Mouse (Mus musculus) ES-E14 (cell line): Measurements from ENCODE around the gene Zfp362. TPM values are rescaled to one million over a fixed set of nuclear protein-coding genes. Genes with fewer than 3 reads are reported as not detected.

Experiments
- DNase-seq: peaks from one replicate; pipeline ENCODE4 v3.0.0-alpha.2; 2013; ENCODE audit warnings: low read depth, low spot score
- H3K27ac ChIP-seq: 2 replicates; pipeline ENCODE4 v1.5.1; 2012; ENCODE audit warnings: low read depth, mild to moderate bottlenecking, low read length, moderate library complexity, mixed read lengths; ENCODE audit not compliant: poor library complexity, insufficient read depth, severe bottlenecking
- H3K36me3 ChIP-seq: 2 replicates; pipeline ENCODE4 v1.6.1; 2012; ENCODE audit warnings: mild to moderate bottlenecking, low read length, moderate library complexity, mixed read lengths; ENCODE audit not compliant: control insufficient read depth, poor library complexity, insufficient read depth, severe bottlenecking
- H3K4me1 ChIP-seq, 2 experiments: fragments of 150-350 bp in 1 of 2; sonication (generic) in 1 of 2; 2 replicates each; pipeline ENCODE4 v1.6.1; 2012; ENCODE audit warnings: low read length in 2 of 2, mild to moderate bottlenecking in 1 of 2, mixed read lengths in 1 of 2; ENCODE audit not compliant: control insufficient read depth in 2 of 2, insufficient read depth in 2 of 2, poor library complexity in 1 of 2
- H3K4me3 ChIP-seq, 2 experiments: fragments of 150-350 bp in 1 of 2; sonication (generic) in 1 of 2; 2 replicates each; pipeline ENCODE4 v1.5.1; 2012; ENCODE audit warnings: low read length in 2 of 2, low read depth in 1 of 2, mild to moderate bottlenecking in 1 of 2, mixed read lengths in 1 of 2; ENCODE audit not compliant: insufficient read depth in 1 of 2, poor library complexity in 1 of 2, severe bottlenecking in 1 of 2
- H3K9ac ChIP-seq: 2 replicates; pipeline ENCODE4 v1.6.1; 2012; ENCODE audit warnings: low read depth, mild to moderate bottlenecking, low read length, mixed read lengths; ENCODE audit not compliant: poor library complexity, insufficient read depth, severe bottlenecking
- H3K9me3 ChIP-seq: fragments of 150-350 bp; sonication (generic); 2 replicates; pipeline ENCODE4 v1.6.1; 2012; ENCODE audit warnings: low read depth, mild to moderate bottlenecking, low read length; ENCODE audit not compliant: control insufficient read depth, insufficient read depth
- CHD2 ChIP-seq: IDR thresholded peaks from 2 replicates; pipeline ENCODE4 v1.6.1; 2014; ENCODE audit warnings: mild to moderate bottlenecking, low read depth, low read length, inconsistent platforms
- HCFC1 ChIP-seq: IDR thresholded peaks from 2 replicates; pipeline ENCODE4 v1.6.1; 2012; ENCODE audit warnings: low read length, inconsistent platforms, borderline replicate concordance; ENCODE audit not compliant: insufficient read depth
- MAFK ChIP-seq: IDR thresholded peaks from 2 replicates; pipeline ENCODE4 v1.6.1; 2014; ENCODE audit warnings: mild to moderate bottlenecking, low read depth, low read length, inconsistent platforms; ENCODE audit not compliant: insufficient read depth
- ZC3H11A ChIP-seq: IDR thresholded peaks from 2 replicates; pipeline ENCODE4 v1.6.1; 2012; ENCODE audit warnings: low read depth, mild to moderate bottlenecking, inconsistent platforms, low read length, borderline replicate concordance
- ZNF384 ChIP-seq: IDR thresholded peaks from 2 replicates; pipeline ENCODE4 v1.6.1; 2012; ENCODE audit warnings: low read depth, low read length, inconsistent platforms
- in situ Hi-C, 2 experiments: fragments of 600-800 bp; cut with MboI; formaldehyde crosslinking; loops; one replicate each; pipeline ENCODE4 v1.15.1; 2025; ENCODE audit warnings: low sequenced_read_pairs in 2 of 2, inconsistent platforms in 1 of 2; ENCODE audit not compliant: unreplicated experiment in 2 of 2
- total RNA-seq: library from RNA; depleted of rRNA; stranded (reverse); fragments of 300-350 nt; gene quantifications from 2 replicates; pipeline ENCODE4 v1.2.3, GENCODE M21; 2012

Gene Zfp362
- total RNA-seq, 1 experiment = 1.5 TPM

DNA sequence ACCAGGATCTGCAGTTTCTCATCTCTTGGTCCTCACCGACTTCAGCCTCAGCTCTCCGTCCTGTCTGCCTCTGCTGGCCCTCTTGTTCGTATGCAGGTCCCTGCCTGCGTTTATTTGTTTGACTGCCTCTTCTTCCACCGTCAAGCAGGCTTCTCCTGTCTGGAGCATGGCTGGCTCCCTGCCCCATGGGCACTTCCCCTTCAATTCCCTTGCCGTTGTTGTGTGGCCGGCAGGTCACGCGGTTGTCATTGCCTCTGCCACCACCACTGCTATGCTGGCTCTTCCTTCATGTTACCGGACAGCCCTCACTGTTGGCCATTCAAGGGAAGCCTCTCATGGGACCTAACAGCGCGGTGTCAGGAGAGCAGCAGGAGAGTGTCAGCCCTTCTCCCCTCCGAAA lies 37.7 kb downstream of the Zfp362 start:
- H3K9ac ChIP-seq = no peak overlapping the region
- in situ Hi-C loops = no loop called here

GRCm38 (mm10) chr4:128766929-128767328 lies 38.9 kb downstream of the Zfp362 start:
- in situ Hi-C loops = no loop called here
- no peak for DNase-seq
- Histone ChIP-seq H3K36me3 (no peaks in the 10 kb centered on the region), H3K9ac (no peak overlapping the region), H3K4me3 (peak overlapping the region; percentile 18 to 56; a peak in 3 of 4 replicates), H3K27ac (no peak overlapping the region), H3K9me3 (no peaks in the 10 kb centered on the region), H3K4me1 (no peaks in the 10 kb centered on the region)
- TF ChIP-seq CHD2 (no peak), ZNF384 (no peak), MAFK (no peak), ZC3H11A (no peak), HCFC1 (no peak)

More for the DNA sequence above, 37.7 kb downstream of the Zfp362 start:
- no peak for DNase-seq
- H3K4me3 ChIP-seq = no peak overlapping the region
- no peaks in the 10 kb centered on the region for H3K36me3 ChIP-seq
- TF ChIP-seq HCFC1 (no peak), MAFK (no peak), ZNF384 (no peak), ZC3H11A (no peak), CHD2 (no peak)
- H3K4me1 ChIP-seq = no peaks in the 10 kb centered on the region
- H3K27ac ChIP-seq = no peak overlapping the region
- no peaks in the 10 kb centered on the region for H3K9me3 ChIP-seq

- H3K4me3 ChIP-seq = no peak overlapping the region
- no peaks in the 10 kb centered on the region for H3K36me3 ChIP-seq
- H3K9ac ChIP-seq = no peak overlapping the region
- H3K9me3 ChIP-seq = no peaks in the 10 kb centered on the region
- DNase-seq = no peak
- no peak for TF ChIP-seq HCFC1
- TF ChIP-seq ZC3H11A = no peak
- TF ChIP-seq ZNF384 = no peak
- no peak for TF ChIP-seq MAFK
- no peak for TF ChIP-seq CHD2
- in situ Hi-C loops = no loop called here
- no peak overlapping the region for H3K27ac ChIP-seq
- H3K4me1 ChIP-seq = peaks cover 0 to under 1% of the 10 kb centered on the region in 2 experiments; a peak in 1 of 4 replicates
Observed at GRCm38 (mm10) chr4:128760029-128760428, 45.8 kb downstream of the Zfp362 start.

GRCm38 (mm10) chr4:128759214-128759613 lies 46.6 kb downstream of the Zfp362 start:
- peaks cover 0 to 2% of the 10 kb centered on the region in 2 experiments; a peak in 1 of 4 replicates for H3K4me1 ChIP-seq
- no peak overlapping the region for H3K4me3 ChIP-seq
- TF ChIP-seq ZNF384 (no peak), HCFC1 (no peak), CHD2 (no peak), MAFK (no peak), ZC3H11A (no peak)
- H3K9me3 ChIP-seq = no peaks in the 10 kb centered on the region
- DNase-seq = no peak
- H3K36me3 ChIP-seq = no peaks in the 10 kb centered on the region
- no peak overlapping the region for H3K9ac ChIP-seq
- in situ Hi-C loops = no loop called here
- H3K27ac ChIP-seq = no peak overlapping the region

GRCm38 (mm10) chr4:128755900-128756299 lies 49.9 kb downstream of the Zfp362 start:
- H3K9ac ChIP-seq = no peak overlapping the region
- H3K4me1 ChIP-seq = peaks cover 2% of the 10 kb centered on the region in 2 experiments; a peak in 1 of 4 replicates
- no peak overlapping the region for H3K4me3 ChIP-seq
- no peak for DNase-seq
- peaks cover 11% of the 10 kb centered on the region for H3K36me3 ChIP-seq
- TF ChIP-seq ZC3H11A (no peak), ZNF384 (no peak), CHD2 (no peak), MAFK (no peak), HCFC1 (no peak)
- no peak overlapping the region for H3K27ac ChIP-seq
- in situ Hi-C loops = no loop called here
- no peaks in the 10 kb centered on the region for H3K9me3 ChIP-seq
